Mouse (Mus musculus) liver, adult (tissue): ENCODE measurements around the gene Rap1gds1.

Experiments
- GATA4 ChIP-seq: IDR thresholded peaks from 2 replicates; pipeline ENCODE4 v1.6.1; 2014; ENCODE audit warnings: mild to moderate bottlenecking, low read length; ENCODE audit not compliant: insufficient replicate concordance

Gene Rap1gds1

DNA sequence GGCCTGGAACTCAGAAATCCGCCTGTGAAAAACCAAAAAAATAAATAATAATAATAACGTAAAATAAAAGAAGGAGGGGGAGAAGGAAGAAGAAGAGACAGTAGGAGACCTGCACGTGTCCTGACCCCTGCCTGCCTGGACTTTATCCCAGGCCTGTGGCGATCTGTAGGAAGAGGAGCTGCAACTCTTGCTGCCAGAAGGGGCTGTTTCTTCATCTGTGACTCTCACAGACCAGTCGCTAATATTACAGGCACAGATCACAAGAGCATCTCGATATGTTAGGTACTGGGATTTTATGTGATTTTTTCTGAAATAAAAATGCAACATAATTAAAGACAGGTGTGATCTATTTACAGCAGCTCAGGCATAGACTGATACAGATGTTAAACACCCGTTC, 1.1 kb upstream of the Rap1gds1 start:
- no peak for TF ChIP-seq GATA4

GRCm38 (mm10) chr3:139075333-139076058, 495 bp upstream of the Rap1gds1 start:
- no peak; the same call in 1 of the 2 replicates for TF ChIP-seq GATA4

GRCm38 (mm10) chr3:139073801-139074483, 1.1 kb downstream of the Rap1gds1 start:
- no peak for TF ChIP-seq GATA4

GRCm38 (mm10) chr3:139069539-139069938, 5.5 kb downstream of the Rap1gds1 start:
- TF ChIP-seq GATA4 = no peak

- no peak for TF ChIP-seq GATA4
These were observed 10.9 kb downstream of the Rap1gds1 start for GRCm38 (mm10) chr3:139064076-139064475.

DNA sequence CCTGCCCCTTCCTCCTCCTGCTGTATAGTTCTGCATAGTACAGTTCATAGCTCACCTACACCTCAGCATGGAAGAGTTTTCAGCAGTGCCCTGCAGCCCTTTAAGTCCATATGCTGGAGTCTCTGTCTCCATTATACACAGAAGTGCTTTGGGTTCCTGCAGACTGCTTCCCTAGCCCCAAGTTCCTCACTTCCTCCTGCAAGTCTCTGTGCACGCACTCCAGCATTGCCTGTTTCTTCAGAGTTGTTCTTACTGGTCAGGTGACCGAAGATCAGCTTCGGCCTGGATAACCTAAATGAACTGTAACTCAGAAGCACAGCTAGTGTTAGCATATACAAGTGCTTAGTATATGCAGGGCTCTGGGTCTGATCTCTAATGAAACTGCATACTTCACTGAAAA, 12.9 kb downstream of the Rap1gds1 start:
- TF ChIP-seq GATA4 = no peak

DNA sequence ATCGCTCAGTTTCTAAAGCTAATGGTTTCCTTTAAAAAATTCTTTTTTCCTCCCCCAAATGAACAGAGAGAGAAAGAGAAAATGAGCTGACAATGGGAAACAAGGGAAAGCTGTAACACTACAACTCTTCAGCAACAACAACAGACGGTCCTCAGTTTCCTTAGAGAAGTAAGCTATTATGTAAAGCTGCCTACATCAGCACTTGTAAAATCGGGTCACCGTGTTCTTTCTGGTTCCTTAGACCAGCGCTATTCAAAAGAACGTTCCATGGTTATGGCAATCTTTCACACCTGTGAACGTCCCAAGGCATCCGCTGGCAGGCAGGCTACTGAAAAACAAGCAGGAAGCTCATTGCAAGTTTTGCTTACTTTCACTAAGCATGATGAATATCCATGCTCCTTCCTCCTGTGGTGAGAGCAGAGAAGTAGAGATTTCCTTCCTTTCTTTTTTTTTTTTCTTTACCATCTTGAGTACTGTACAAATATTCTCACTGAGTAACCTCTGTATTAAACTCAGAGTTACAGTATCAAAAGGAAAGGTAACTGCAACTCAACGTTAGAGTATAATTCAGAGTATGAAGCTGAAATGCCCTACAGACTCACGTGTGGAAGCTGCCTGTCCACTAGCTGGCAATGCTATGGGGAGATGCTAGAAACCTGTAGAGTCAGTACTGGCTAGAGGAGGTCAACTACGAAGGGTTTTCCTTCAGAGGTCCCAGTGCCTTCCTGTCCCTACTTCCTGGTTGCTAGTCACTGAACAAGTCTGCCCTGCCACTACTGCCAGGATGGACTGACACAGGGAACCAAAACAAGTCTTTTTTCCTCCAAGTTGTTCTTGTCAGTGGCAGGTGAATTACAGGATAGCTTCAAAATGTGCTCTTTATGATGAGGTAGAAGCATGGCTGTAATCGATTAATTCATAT, 26.0 kb downstream of the Rap1gds1 start:
- TF ChIP-seq GATA4 = no peak

DNA sequence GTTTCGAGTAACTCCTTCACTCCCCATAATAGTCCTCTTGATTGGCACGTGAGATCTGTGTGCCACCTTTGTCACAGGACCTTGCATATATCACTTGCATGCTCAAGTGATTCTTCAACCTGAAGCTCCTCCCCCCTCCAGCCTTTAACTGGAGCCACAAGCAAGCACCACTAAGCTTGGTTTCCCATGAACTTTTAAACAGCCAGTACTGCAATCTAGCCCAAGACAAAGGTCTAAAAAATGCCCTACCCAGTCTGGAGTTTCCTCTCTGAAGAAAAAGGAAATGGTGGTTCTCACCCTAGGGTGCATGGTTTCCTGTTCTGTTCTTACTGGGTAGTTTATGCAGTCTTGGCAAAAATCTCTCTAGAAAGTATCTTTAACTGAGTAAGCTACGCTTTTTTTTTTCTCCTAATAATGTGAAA, 32.6 kb downstream of the Rap1gds1 start:
- TF ChIP-seq GATA4 = no peak

DNA sequence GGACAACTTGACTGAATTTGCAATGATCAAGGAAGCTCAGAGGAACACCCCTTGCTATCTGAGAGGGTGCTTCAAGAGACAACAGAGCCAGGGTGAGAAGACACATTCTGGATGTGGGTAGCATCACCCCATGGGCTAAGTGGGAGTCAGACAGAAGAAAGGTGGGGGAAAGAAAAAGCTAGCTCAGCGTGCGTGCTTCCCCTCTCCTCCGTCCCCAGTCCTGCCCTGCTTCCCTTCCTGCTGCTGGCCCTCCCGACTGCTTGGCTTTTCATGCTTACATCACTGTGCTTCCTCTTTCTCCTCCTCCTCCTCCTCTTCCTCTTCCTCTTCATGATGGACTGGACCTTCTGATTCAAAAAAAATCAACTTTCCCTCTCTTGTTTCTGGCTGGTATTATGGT, 33.1 kb downstream of the Rap1gds1 start:
- no peak for TF ChIP-seq GATA4

- TF ChIP-seq GATA4 = no peak
These were observed 38.0 kb downstream of the Rap1gds1 start for GRCm38 (mm10) chr3:139037030-139037429.

- TF ChIP-seq GATA4 = no peak
These were observed 41.8 kb downstream of the Rap1gds1 start for GRCm38 (mm10) chr3:139033179-139033578.

DNA sequence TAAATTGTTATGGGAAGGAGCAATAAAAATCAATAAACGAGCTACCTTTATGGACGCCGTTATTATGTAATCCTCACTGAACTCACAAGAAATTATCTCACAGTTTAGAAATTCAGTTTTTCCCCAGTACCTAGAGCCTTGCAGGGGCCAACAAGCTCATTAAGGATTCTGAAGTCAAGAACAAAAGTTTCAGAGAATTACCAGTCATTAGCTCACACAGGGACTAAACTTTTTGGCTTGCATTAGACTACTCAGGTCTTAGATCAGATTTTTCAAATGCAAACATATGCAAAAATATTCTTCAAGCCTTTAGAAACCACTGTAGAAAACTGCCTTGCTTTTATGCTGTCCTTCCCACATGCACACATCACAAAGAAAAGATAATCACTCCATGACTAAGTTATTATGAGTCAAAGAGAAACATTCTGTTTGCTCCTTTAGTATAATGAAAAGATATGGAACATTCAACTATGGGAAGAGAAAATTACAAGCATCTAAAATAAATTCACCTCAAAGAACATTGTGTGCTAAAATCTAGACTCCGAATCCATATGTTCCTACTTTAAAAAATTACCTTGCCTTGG, 44.3 kb downstream of the Rap1gds1 start:
- TF ChIP-seq GATA4 = no peak

GRCm38 (mm10) chr3:139025077-139025476, 49.9 kb downstream of the Rap1gds1 start:
- no peak for TF ChIP-seq GATA4

DNA sequence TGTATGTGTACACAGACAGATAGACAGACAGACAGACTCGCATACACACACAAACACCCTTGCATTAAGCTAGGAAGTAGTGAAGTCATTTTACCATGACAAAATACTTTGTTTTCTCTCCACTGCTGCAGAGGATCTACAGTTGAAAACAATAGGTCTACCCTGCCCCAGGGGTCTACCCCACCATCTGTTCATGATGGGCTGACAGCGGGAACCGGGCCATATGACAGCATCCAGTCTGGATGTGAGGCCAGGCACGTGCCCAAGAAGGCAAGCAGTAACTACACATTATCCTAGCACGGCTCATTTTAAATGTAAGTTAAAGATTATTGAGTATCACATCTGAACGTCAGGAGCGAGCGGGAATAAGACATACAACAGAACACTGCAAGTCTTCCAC, 51.4 kb downstream of the Rap1gds1 start:
- TF ChIP-seq GATA4 = no peak

- no peak for TF ChIP-seq GATA4
These were observed 62.6 kb downstream of the Rap1gds1 start for GRCm38 (mm10) chr3:139012352-139012751.
